Mouse (Mus musculus): Measurements from ENCODE around the gene Pdcl3. TPM values are rescaled to one million over a fixed set of nuclear protein-coding genes. Genes with fewer than 3 reads are reported as not detected.

The Pdcl3 gene
- polyA plus RNA-seq, 1 experiment from 2014 or later: 149 TPM

GRCm38 (mm10) chr1:38987865-38988211 is 2.4 kb downstream of the Pdcl3 start:
- peaks cover 18% of the 10 kb centered on the region for H3K36me3 ChIP-seq
- WGBS: 0% methylated on average over 24 of the region's 25 CpGs
- peak; percentile 90 for ATAC-seq (ENCODE audit: insufficient number of reproducible peaks, low FRiP score)
- H3K27ac ChIP-seq (ENCODE audit: poor library complexity, severe bottlenecking): peak overlapping the region; percentile 90
- peak overlapping the region; percentile 92 for H3K4me2 ChIP-seq
- peak overlapping the region; percentile 84 for H3K9ac ChIP-seq
- H3K9me3 ChIP-seq (replicated peaks): no peaks in the 10 kb centered on the region
- H3K27me3 ChIP-seq (replicated peaks): no peaks in the 10 kb centered on the region
- peak overlapping the region; percentile 79 for H3K4me3 ChIP-seq
- peaks cover 21% of the 10 kb centered on the region for H3K4me1 ChIP-seq (replicated peaks)

DNA sequence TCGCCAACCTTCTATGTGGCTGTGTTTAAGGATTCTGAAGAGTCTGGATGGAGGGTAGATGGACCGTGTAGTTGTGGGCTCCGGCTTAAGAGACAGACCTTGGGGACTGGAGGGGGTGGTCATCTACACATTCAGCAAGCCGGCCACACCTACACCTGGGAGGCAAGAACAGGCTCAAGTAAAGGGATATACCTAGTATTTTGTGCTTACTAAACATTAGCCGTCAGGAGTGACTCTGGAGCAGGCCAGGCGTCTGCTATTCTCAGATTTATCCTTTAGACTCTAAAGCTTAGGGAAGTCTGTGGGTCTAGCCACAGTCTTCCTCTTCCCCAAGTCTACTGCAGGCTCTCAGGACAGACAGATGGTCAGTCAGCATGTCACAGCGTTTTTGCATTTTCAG is 2.9 kb downstream of the Pdcl3 start:
- WGBS: 18% methylated on average over 7 of the region's 7 CpGs
- H3K9me3 ChIP-seq (replicated peaks): no peaks in the 10 kb centered on the region
- H3K27me3 ChIP-seq (replicated peaks): no peaks in the 10 kb centered on the region
- peaks cover 22% of the 10 kb centered on the region for H3K36me3 ChIP-seq
- peak overlapping the region; percentile 79 for H3K4me3 ChIP-seq
- peak overlapping the region; percentile 84 for H3K9ac ChIP-seq
- peaks cover 21% of the 10 kb centered on the region for H3K4me1 ChIP-seq (replicated peaks)
- peak overlapping the region; percentile 92 for H3K4me2 ChIP-seq
- ATAC-seq (ENCODE audit: insufficient number of reproducible peaks, low FRiP score): no peak
- H3K27ac ChIP-seq (ENCODE audit: poor library complexity, severe bottlenecking): peak overlapping the region; percentile 90

DNA sequence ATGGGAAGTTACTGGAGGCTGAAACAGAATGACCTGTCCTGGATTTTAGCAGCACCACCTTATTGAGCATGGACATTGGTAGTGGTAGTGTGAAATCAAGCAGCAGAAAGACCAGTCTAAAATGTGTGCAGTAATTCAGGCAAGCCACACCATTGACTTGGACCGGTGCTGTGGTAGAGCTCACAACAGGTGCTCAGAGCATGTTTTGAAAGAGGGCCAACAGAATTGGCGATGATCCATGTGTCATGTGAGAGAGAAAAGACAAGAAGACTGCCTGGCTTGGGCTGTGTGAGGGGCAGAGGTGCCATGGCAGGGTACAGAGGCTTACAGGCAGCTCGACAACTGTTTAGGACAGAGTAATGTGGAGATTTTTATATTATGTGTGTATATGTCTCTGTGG is 7.0 kb downstream of the Pdcl3 start:
- H3K4me1 ChIP-seq (replicated peaks): peaks cover 17% of the 10 kb centered on the region
- H3K27me3 ChIP-seq (replicated peaks): no peaks in the 10 kb centered on the region
- H3K9ac ChIP-seq: no peak overlapping the region
- 90% methylated on average over 3 of the region's 3 CpGs for WGBS
- H3K27ac ChIP-seq (ENCODE audit: poor library complexity, severe bottlenecking): no peak overlapping the region
- no peaks in the 10 kb centered on the region for H3K9me3 ChIP-seq (replicated peaks)
- no peak overlapping the region for H3K4me2 ChIP-seq
- ATAC-seq (ENCODE audit: insufficient number of reproducible peaks, low FRiP score): no peak
- peaks cover 56% of the 10 kb centered on the region for H3K36me3 ChIP-seq
- no peak overlapping the region for H3K4me3 ChIP-seq

DNA sequence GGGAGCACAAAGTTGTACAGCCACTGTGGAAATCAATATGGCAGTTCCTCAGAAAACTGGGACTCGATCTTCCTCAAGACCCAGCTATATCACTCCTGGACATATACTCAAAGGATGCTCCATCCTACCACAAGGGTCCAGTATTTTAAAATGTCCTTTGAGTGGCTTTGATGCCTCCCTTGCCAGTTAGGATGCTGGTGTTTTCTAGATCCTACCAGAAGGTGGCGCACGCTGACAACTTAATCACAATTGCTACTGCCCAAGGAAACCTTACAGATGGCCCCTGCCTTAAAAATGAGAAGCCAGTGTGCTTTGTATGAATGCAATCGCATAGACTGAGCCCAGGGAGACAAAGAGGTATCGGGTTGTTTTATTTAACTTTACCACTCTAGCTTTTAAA is 15.7 kb downstream of the Pdcl3 start:
- Histone ChIP-seq H3K9me3 (replicated peaks) (no peaks in the 10 kb centered on the region), H3K4me3 (no peak overlapping the region), H3K27ac (ENCODE audit: poor library complexity, severe bottlenecking) (no peak overlapping the region), H3K9ac (no peak overlapping the region), H3K4me1 (replicated peaks) (no peaks in the 10 kb centered on the region), H3K27me3 (replicated peaks) (no peaks in the 10 kb centered on the region), H3K36me3 (peaks cover 19% of the 10 kb centered on the region), H3K4me2 (no peak overlapping the region)
- ATAC-seq (ENCODE audit: insufficient number of reproducible peaks, low FRiP score): no peak
- WGBS: 19% methylated on average over 5 of the region's 5 CpGs

DNA sequence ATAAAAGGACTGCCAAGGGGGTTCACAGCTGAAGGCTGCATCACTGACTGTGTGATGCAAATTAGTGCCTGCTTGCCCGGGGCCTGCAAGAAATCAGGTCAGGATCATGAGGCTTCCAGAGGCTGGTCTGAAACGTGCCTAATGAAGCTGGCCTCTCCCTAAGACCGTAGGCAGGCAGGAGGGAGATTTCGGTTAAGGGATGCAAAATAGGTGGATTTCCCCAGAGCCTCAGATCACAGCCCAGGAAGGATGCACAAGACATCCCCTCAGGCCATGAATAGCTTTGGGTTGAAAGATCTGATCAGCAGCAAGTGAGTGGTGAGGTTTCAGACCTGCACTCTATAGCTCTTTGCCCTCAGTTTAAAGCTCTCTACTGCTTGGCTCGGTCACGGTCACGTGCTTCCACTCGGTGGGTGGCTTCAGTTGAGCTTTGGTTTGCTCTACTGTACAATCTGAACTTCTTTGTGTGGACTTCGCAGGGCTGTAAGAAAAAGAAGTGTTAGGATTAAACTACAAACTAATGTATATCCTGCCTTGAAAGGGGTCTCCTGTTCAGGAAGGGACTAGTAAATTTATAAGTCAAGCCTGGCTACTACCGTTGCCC is 20.4 kb downstream of the Pdcl3 start:
- no peak overlapping the region for H3K9ac ChIP-seq
- H3K4me1 ChIP-seq (replicated peaks): peaks cover 15% of the 10 kb centered on the region

DNA sequence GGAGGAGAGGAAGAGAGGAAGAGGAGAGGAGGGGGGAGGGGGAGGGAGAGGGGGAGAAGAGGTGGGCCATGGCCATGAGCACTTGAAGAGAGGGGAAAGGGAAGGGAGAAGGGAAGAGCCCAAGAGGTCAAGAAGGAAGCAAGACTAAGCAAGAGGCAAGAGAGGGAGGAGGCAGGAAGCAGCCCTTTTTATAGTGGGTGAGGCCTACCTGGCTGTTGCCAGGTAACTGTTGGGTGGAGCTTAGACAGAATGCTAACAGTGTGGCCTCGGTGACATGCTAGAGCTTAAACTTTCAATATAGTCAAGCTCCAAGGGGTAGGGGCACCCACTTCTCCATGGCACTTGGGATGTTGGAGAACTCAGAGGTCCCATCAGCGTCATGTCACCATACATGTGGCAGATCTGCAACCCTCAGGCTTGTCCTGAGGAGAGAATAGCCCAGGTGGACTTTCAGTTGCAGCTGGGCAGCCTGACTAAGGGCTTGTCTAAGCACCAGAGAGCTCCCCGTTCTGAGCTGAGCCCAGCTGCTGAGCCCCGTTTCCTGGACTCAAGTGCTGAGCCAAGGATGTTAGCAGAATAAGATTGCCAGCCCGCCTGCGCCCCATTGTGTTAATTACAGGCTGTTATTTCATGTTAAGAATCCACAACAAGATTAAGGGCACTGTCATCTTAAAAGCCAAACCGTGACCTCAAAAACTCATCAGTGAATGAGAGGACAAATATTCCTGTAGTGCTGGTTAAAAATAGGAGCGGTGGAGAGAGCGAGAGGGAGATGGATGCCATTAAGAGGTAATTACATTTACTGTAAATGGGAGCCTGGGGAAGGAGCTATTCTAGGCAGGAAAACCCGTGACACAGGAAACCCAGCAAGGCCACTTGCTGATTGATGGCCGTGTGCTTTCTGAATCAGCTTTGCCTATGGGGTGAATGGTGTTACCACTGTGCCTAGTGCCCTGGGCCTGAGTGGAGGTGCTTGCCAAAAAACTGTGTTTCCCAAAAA is 21.7 kb downstream of the Pdcl3 start:
- ATAC-seq (ENCODE audit: insufficient number of reproducible peaks, low FRiP score): no peak
- H3K27me3 ChIP-seq (replicated peaks): no peaks in the 10 kb centered on the region
- no peak overlapping the region for H3K9ac ChIP-seq
- peak overlapping the region; percentile 57 for H3K27ac ChIP-seq (ENCODE audit: poor library complexity, severe bottlenecking)
- WGBS: 35% methylated on average over 11 of the region's 11 CpGs
- H3K4me1 ChIP-seq (replicated peaks): peaks cover 15% of the 10 kb centered on the region
- peaks cover 4% of the 10 kb centered on the region; the same call in 1 of the 2 replicates for H3K9me3 ChIP-seq (replicated peaks)
- no peak overlapping the region for H3K4me3 ChIP-seq
- H3K36me3 ChIP-seq: no peaks in the 10 kb centered on the region
- peak overlapping the region; percentile 8; the same call in 1 of the 2 replicates for H3K4me2 ChIP-seq

More for the DNA sequence above, 20.4 kb downstream of the Pdcl3 start:
- Histone ChIP-seq H3K4me2 (no peak overlapping the region), H3K9me3 (replicated peaks) (peaks cover 4% of the 10 kb centered on the region; the same call in 1 of the 2 replicates), H3K27ac (ENCODE audit: poor library complexity, severe bottlenecking) (no peak overlapping the region), H3K4me3 (no peak overlapping the region), H3K27me3 (replicated peaks) (no peaks in the 10 kb centered on the region), H3K36me3 (no peaks in the 10 kb centered on the region)
- ATAC-seq (ENCODE audit: insufficient number of reproducible peaks, low FRiP score): no peak
- WGBS: 70% methylated on average over 10 of the region's 10 CpGs

GRCm38 (mm10) chr1:39010583-39011021 is 25.2 kb downstream of the Pdcl3 start:
- Histone ChIP-seq H3K9ac (no peak overlapping the region), H3K27me3 (replicated peaks) (peaks cover 9% of the 10 kb centered on the region; the same call in 1 of the 2 replicates), H3K27ac (ENCODE audit: poor library complexity, severe bottlenecking) (no peak overlapping the region), H3K4me1 (replicated peaks) (peaks cover 15% of the 10 kb centered on the region), H3K4me2 (peak overlapping the region; percentile 41), H3K9me3 (replicated peaks) (peaks cover 4% of the 10 kb centered on the region; the same call in 1 of the 2 replicates), H3K4me3 (no peak overlapping the region), H3K36me3 (no peaks in the 10 kb centered on the region)
- 22% methylated on average over 12 of the region's 12 CpGs for WGBS
- no peak for ATAC-seq (ENCODE audit: insufficient number of reproducible peaks, low FRiP score)

DNA sequence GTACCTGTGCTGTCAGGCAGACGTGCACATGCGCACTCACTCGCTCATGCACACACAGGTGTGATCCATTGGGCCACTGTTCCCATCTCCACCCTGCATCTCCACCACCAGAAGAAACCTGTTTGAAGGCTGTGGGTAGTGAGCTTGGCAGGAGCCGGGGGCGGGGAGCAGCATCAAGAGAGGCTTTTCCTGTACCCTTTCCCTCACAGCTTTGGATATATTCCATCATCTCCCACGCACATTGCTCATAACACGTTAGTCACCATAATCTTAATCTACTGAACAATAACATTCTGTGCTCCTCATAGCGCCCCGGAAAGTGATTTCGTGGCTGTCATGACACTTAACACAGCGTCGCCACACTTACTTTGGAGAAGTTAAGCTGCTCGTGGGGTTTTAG is 27.2 kb downstream of the Pdcl3 start:
- Histone ChIP-seq H3K27me3 (replicated peaks) (peaks cover 9% of the 10 kb centered on the region; the same call in 1 of the 2 replicates), H3K4me1 (replicated peaks) (peaks cover 7% of the 10 kb centered on the region; the same call in 1 of the 2 replicates), H3K9me3 (replicated peaks) (peaks cover 4% of the 10 kb centered on the region; the same call in 1 of the 2 replicates), H3K9ac (no peak overlapping the region), H3K27ac (ENCODE audit: poor library complexity, severe bottlenecking) (no peak overlapping the region), H3K4me3 (no peak overlapping the region), H3K36me3 (no peaks in the 10 kb centered on the region), H3K4me2 (no peak overlapping the region)
- WGBS: 81% methylated on average over 13 of the region's 13 CpGs
- no peak for ATAC-seq (ENCODE audit: insufficient number of reproducible peaks, low FRiP score)

GRCm38 (mm10) chr1:39013843-39014242 is 28.4 kb downstream of the Pdcl3 start:
- no peak for ATAC-seq (ENCODE audit: insufficient number of reproducible peaks, low FRiP score)
- WGBS: 84% methylated on average over 6 of the region's 6 CpGs
- Histone ChIP-seq H3K4me1 (replicated peaks) (0 out of 2 replicates have a peak, but pooled peaks cover 3% of the 10 kb centered on the region), H3K4me3 (no peak overlapping the region), H3K36me3 (no peaks in the 10 kb centered on the region), H3K27ac (ENCODE audit: poor library complexity, severe bottlenecking) (no peak overlapping the region), H3K9me3 (replicated peaks) (peaks cover 4% of the 10 kb centered on the region; the same call in 1 of the 2 replicates), H3K4me2 (no peak overlapping the region), H3K9ac (no peak overlapping the region), H3K27me3 (replicated peaks) (peaks cover 9% of the 10 kb centered on the region; the same call in 1 of the 2 replicates)

- H3K4me3 ChIP-seq: no peak overlapping the region
- 0 out of 2 replicates have a peak, but pooled peaks cover under 1% of the 10 kb centered on the region for H3K4me1 ChIP-seq (replicated peaks)
- WGBS: 83% methylated on average over 10 of the region's 10 CpGs
- ATAC-seq (ENCODE audit: insufficient number of reproducible peaks, low FRiP score): no peak
- no peaks in the 10 kb centered on the region for H3K36me3 ChIP-seq
- H3K27ac ChIP-seq (ENCODE audit: poor library complexity, severe bottlenecking): no peak overlapping the region
- H3K9ac ChIP-seq: no peak overlapping the region
- H3K4me2 ChIP-seq: no peak overlapping the region
- no peaks in the 10 kb centered on the region; the same call in 1 of the 2 replicates for H3K9me3 ChIP-seq (replicated peaks)
- H3K27me3 ChIP-seq (replicated peaks): peaks cover 9% of the 10 kb centered on the region; the same call in 1 of the 2 replicates
Measured at GRCm38 (mm10) chr1:39015529-39015928, 30.1 kb downstream of the Pdcl3 start.

- WGBS: 67% methylated on average over 4 of the region's 4 CpGs
- no peak overlapping the region for H3K9ac ChIP-seq
Measured at GRCm38 (mm10) chr1:39017871-39018270, 32.5 kb downstream of the Pdcl3 start.

More at GRCm38 (mm10) chr1:39017871-39018270, 32.5 kb downstream of the Pdcl3 start:
- Histone ChIP-seq H3K9me3 (replicated peaks) (no peaks in the 10 kb centered on the region; the same call in 1 of the 2 replicates), H3K36me3 (no peaks in the 10 kb centered on the region), H3K4me1 (replicated peaks) (no peaks in the 10 kb centered on the region), H3K27ac (ENCODE audit: poor library complexity, severe bottlenecking) (no peak overlapping the region), H3K4me3 (no peak overlapping the region), H3K27me3 (replicated peaks) (peaks cover 9% of the 10 kb centered on the region; the same call in 1 of the 2 replicates), H3K4me2 (no peak overlapping the region)
- ATAC-seq (ENCODE audit: insufficient number of reproducible peaks, low FRiP score): no peak
